Mouse (Mus musculus) CH12.LX (cell line): ENCODE measurements around the gene 1300017J02Rik. TPM values are rescaled to one million over a fixed set of nuclear protein-coding genes. Genes with fewer than 3 reads are reported as not detected.
A peak's percentile ranks its signal among the peaks of the same experiment; 100 is the strongest.

Experiments
- DNase-seq: peaks from one replicate; pipeline ENCODE4 v3.0.0-alpha.2; 2013; ENCODE audit errors: extremely low read depth
- H3K27ac ChIP-seq: 2 replicates; pipeline ENCODE4 v1.5.1; 2012; ENCODE audit warnings: low read depth, mild to moderate bottlenecking, control low read depth, moderate library complexity; ENCODE audit not compliant: insufficient read depth
- H3K27me3 ChIP-seq: replicated peaks from 2 replicates; pipeline ENCODE3; 2012; ENCODE audit warnings: inconsistent platforms
- H3K36me3 ChIP-seq, 2 experiments: replicated peaks in 1 of 2; 2 replicates each; pipeline versions ENCODE3 to v1.6.1; 2012; ENCODE audit warnings: inconsistent platforms in 1 of 2, low read length in 1 of 2, mild to moderate bottlenecking in 1 of 2, mixed read lengths in 1 of 2, moderate library complexity in 1 of 2; ENCODE audit not compliant: control insufficient read depth in 1 of 2, insufficient read depth in 1 of 2
- H3K4me1 ChIP-seq, 2 experiments: 2 replicates each; pipeline ENCODE4 v1.6.1; 2012; ENCODE audit warnings: inconsistent platforms in 1 of 2, moderate library complexity in 1 of 2; ENCODE audit not compliant: insufficient read depth in 2 of 2, control insufficient read depth in 1 of 2
- H3K4me2 ChIP-seq: 2 replicates; pipeline ENCODE4 v1.6.1; 2012; ENCODE audit warnings: low read depth, mild to moderate bottlenecking, control low read depth; ENCODE audit not compliant: poor library complexity, insufficient read depth, severe bottlenecking
- H3K4me3 ChIP-seq, 3 experiments: fragments of 150-350 bp in 1 of 3; sonication (generic) in 1 of 3; replicated peaks in 1 of 3; 2 replicates each; pipeline versions ENCODE3 to v1.5.1; 2011 to 2012; ENCODE audit warnings: low read depth in 2 of 3, low read length in 2 of 3, mild to moderate bottlenecking in 2 of 3, moderate library complexity in 2 of 3, control low read depth in 1 of 3, improper control_type of control experiment in 1 of 3, inconsistent platforms in 1 of 3, mixed read lengths in 1 of 3; ENCODE audit not compliant: poor library complexity in 1 of 3
- H3K79me2 ChIP-seq: replicated peaks from 2 replicates; pipeline ENCODE4 v1.6.1; 2012; ENCODE audit warnings: mild to moderate bottlenecking, moderate library complexity; ENCODE audit not compliant: control insufficient read depth, poor library complexity, insufficient read depth, severe bottlenecking; ENCODE audit errors: extremely low read depth
- H3K9ac ChIP-seq: 2 replicates; pipeline ENCODE4 v1.6.1; 2012; ENCODE audit warnings: low read depth, mild to moderate bottlenecking, control low read depth, moderate library complexity; ENCODE audit not compliant: insufficient read depth
- H3K9me3 ChIP-seq: replicated peaks from 2 replicates; pipeline ENCODE3; 2012; ENCODE audit warnings: low read length, inconsistent platforms, mixed read lengths
- BHLHE40 ChIP-seq: IDR thresholded peaks from 2 replicates; pipeline ENCODE4 v1.6.1; 2011; ENCODE audit warnings: mild to moderate bottlenecking, low read depth, low read length, improper control_type of control experiment
- CHD1 ChIP-seq: IDR thresholded peaks from 2 replicates; pipeline ENCODE4 v1.6.1; 2012; ENCODE audit warnings: low read depth, low read length, improper control_type of control experiment, inconsistent platforms
- CHD2 ChIP-seq: IDR thresholded peaks from 2 replicates; pipeline ENCODE4 v1.6.1; 2011; ENCODE audit warnings: low read length, improper control_type of control experiment
- CTCF ChIP-seq, 2 experiments: IDR thresholded peaks in 1 of 2; conservative IDR thresholded peaks in 1 of 2; 2 replicates each; pipeline ENCODE4 v1.5.1; 2011 to 2012; ENCODE audit warnings: low read depth in 2 of 2, low read length in 2 of 2, improper control_type of control experiment in 1 of 2, inconsistent platforms in 1 of 2, mild to moderate bottlenecking in 1 of 2, moderate library complexity in 1 of 2
- E2F4 ChIP-seq: IDR thresholded peaks from 2 replicates; pipeline ENCODE4 v1.6.1; 2011; ENCODE audit warnings: low read depth, low read length, improper control_type of control experiment; ENCODE audit not compliant: insufficient replicate concordance
- ELF1 ChIP-seq: IDR thresholded peaks from 2 replicates; pipeline ENCODE4 v1.6.1; 2014; ENCODE audit warnings: low read depth, mild to moderate bottlenecking, inconsistent platforms, low read length, improper control_type of control experiment
- EP300 ChIP-seq: IDR thresholded peaks from 2 replicates; pipeline ENCODE4 v1.6.1; 2011; ENCODE audit warnings: low read length, improper control_type of control experiment
- ETS1 ChIP-seq: conservative IDR thresholded peaks from 2 replicates; pipeline ENCODE4 v1.6.1; 2012; ENCODE audit warnings: low read depth, mild to moderate bottlenecking, inconsistent platforms, low read length, improper control_type of control experiment, moderate library complexity
- GABPA ChIP-seq: IDR thresholded peaks from 2 replicates; pipeline ENCODE4 v1.6.1; 2012; ENCODE audit warnings: low read depth, low read length, improper control_type of control experiment, inconsistent platforms; ENCODE audit not compliant: insufficient replicate concordance
- HCFC1 ChIP-seq: IDR thresholded peaks from 2 replicates; pipeline ENCODE4 v1.6.1; 2012; ENCODE audit warnings: low read depth, mild to moderate bottlenecking, inconsistent platforms, low read length, improper control_type of control experiment
- IRF4 ChIP-seq: IDR thresholded peaks from 2 replicates; pipeline ENCODE4 v1.6.1; 2014; ENCODE audit warnings: low read depth, mild to moderate bottlenecking, inconsistent platforms, low read length, improper control_type of control experiment
- JUN ChIP-seq: IDR thresholded peaks from 2 replicates; pipeline ENCODE4 v1.6.1; 2011; ENCODE audit warnings: low read depth, mild to moderate bottlenecking, low read length, improper control_type of control experiment, moderate library complexity; ENCODE audit not compliant: insufficient read depth
- JUND ChIP-seq: conservative IDR thresholded peaks from 2 replicates; pipeline ENCODE4 v1.6.1; 2011; ENCODE audit warnings: low read depth, low read length, improper control_type of control experiment
- KAT2A ChIP-seq: IDR thresholded peaks from 2 replicates; pipeline ENCODE4 v1.6.1; 2012; ENCODE audit warnings: low read length, improper control_type of control experiment, inconsistent platforms; ENCODE audit not compliant: insufficient replicate concordance
- MAFK ChIP-seq: IDR thresholded peaks from 2 replicates; pipeline ENCODE4 v1.6.1; 2011; ENCODE audit warnings: low read length, improper control_type of control experiment; ENCODE audit not compliant: insufficient replicate concordance
- MAX ChIP-seq: IDR thresholded peaks from 2 replicates; pipeline ENCODE4 v1.6.1; 2011; ENCODE audit warnings: low read length, improper control_type of control experiment
- MAZ ChIP-seq: IDR thresholded peaks from 2 replicates; pipeline ENCODE4 v1.6.1; 2012; ENCODE audit warnings: low read depth, mild to moderate bottlenecking, inconsistent platforms, low read length, improper control_type of control experiment, moderate library complexity
- MEF2A ChIP-seq: IDR thresholded peaks from 2 replicates; pipeline ENCODE4 v1.6.1; 2014; ENCODE audit warnings: low read depth, mild to moderate bottlenecking, inconsistent platforms, low read length, improper control_type of control experiment, borderline replicate concordance
- MXI1 ChIP-seq: IDR thresholded peaks from 2 replicates; pipeline ENCODE4 v1.6.1; 2011; ENCODE audit warnings: mild to moderate bottlenecking, low read depth, low read length, improper control_type of control experiment
- MYC ChIP-seq: IDR thresholded peaks from 2 replicates; pipeline ENCODE4 v1.6.1; 2011; ENCODE audit warnings: low read depth, mild to moderate bottlenecking, improper control_type of control experiment, low read length
- NELFE ChIP-seq: IDR thresholded peaks from 2 replicates; pipeline ENCODE4 v1.6.1; 2011; ENCODE audit warnings: low read depth, low read length, improper control_type of control experiment
- NRF1 ChIP-seq: IDR thresholded peaks from 2 replicates; pipeline ENCODE4 v1.6.1; 2014; ENCODE audit warnings: low read depth, mild to moderate bottlenecking, inconsistent platforms, low read length, improper control_type of control experiment, moderate library complexity
- PAX5 ChIP-seq: IDR thresholded peaks from 2 replicates; pipeline ENCODE4 v1.6.1; 2012; ENCODE audit warnings: low read length, inconsistent platforms, mixed read lengths
- POLR2A ChIP-seq: IDR thresholded peaks from 2 replicates; pipeline ENCODE4 v1.6.1; 2011; ENCODE audit warnings: low read depth, mild to moderate bottlenecking, improper control_type of control experiment, low read length
- POLR2AphosphoS2 ChIP-seq: IDR thresholded peaks from 2 replicates; pipeline ENCODE4 v1.6.1; 2011; ENCODE audit warnings: low read depth, low read length, improper control_type of control experiment
- RAD21 ChIP-seq: IDR thresholded peaks from 2 replicates; pipeline ENCODE4 v1.6.1; 2011; ENCODE audit warnings: low read depth, mild to moderate bottlenecking, low read length, improper control_type of control experiment, moderate library complexity
- RCOR1 ChIP-seq: conservative IDR thresholded peaks from 2 replicates; pipeline ENCODE4 v1.6.1; 2012; ENCODE audit warnings: low read depth, mild to moderate bottlenecking, inconsistent platforms, low read length, improper control_type of control experiment
- SIN3A ChIP-seq: IDR thresholded peaks from 2 replicates; pipeline ENCODE4 v1.6.1; 2012; ENCODE audit warnings: low read length, improper control_type of control experiment, inconsistent platforms
- SMC3 ChIP-seq: IDR thresholded peaks from 2 replicates; pipeline ENCODE4 v1.6.1; 2011; ENCODE audit warnings: low read depth, low read length, improper control_type of control experiment
- TBP ChIP-seq: conservative IDR thresholded peaks from 2 replicates; pipeline ENCODE4 v1.6.1; 2011; ENCODE audit warnings: low read depth, low read length, improper control_type of control experiment
- TCF12 ChIP-seq: IDR thresholded peaks from 2 replicates; pipeline ENCODE4 v1.6.1; 2014; ENCODE audit warnings: low read depth, mild to moderate bottlenecking, inconsistent platforms, low read length, improper control_type of control experiment
- UBTF ChIP-seq: IDR thresholded peaks from 2 replicates; pipeline ENCODE4 v1.6.1; 2012; ENCODE audit warnings: low read depth, mild to moderate bottlenecking, inconsistent platforms, low read length, improper control_type of control experiment, moderate library complexity
- USF1 ChIP-seq: IDR thresholded peaks from 2 replicates; pipeline ENCODE4 v1.6.1; 2014; ENCODE audit warnings: low read depth, mild to moderate bottlenecking, inconsistent platforms, low read length, improper control_type of control experiment
- USF2 ChIP-seq: conservative IDR thresholded peaks from 2 replicates; pipeline ENCODE4 v1.6.1; 2011; ENCODE audit warnings: low read depth, low read length, improper control_type of control experiment
- ZC3H11A ChIP-seq: IDR thresholded peaks from 2 replicates; pipeline ENCODE4 v1.6.1; 2012; ENCODE audit warnings: low read depth, mild to moderate bottlenecking, inconsistent platforms, low read length, improper control_type of control experiment
- ZKSCAN1 ChIP-seq: IDR thresholded peaks from 2 replicates; pipeline ENCODE4 v1.6.1; 2012; ENCODE audit warnings: low read depth, inconsistent platforms, low read length, improper control_type of control experiment, borderline replicate concordance
- ZMIZ1 ChIP-seq: IDR thresholded peaks from 2 replicates; pipeline ENCODE4 v1.6.1; 2012; ENCODE audit warnings: low read depth, mild to moderate bottlenecking, inconsistent platforms, low read length, improper control_type of control experiment
- ZNF384 ChIP-seq: IDR thresholded peaks from 2 replicates; pipeline ENCODE4 v1.6.1; 2012; ENCODE audit warnings: low read depth, low read length, improper control_type of control experiment, inconsistent platforms
- dilution Hi-C: fragments of 300-500 bp; cut with MboI; formaldehyde crosslinking; loops from 2 replicates; pipeline ENCODE4 v1.14.3; 2020; ENCODE audit warnings: low sequenced_read_pairs; ENCODE audit not compliant: extremely low pct_unique_long_range_greater_than_20kb, extremely low pct_ligation_motif_present
- in situ Hi-C: fragments of 300-500 bp; cut with MboI; formaldehyde crosslinking; loops from 3 replicates; pipeline ENCODE4 v1.14.3; 2019; ENCODE audit warnings: low sequenced_read_pairs, low pct_ligation_motif_present, low pct_unique_long_range_greater_than_20kb, mixed read lengths
- polyA plus RNA-seq: library from polyadenylated mRNA; unstranded; fragments of >175 nt; gene quantifications from 2 replicates; pipeline ENCODE4 v1.2.1, GENCODE M21; 2012; ENCODE audit warnings: low read depth; ENCODE audit not compliant: insufficient read length
- total RNA-seq, 2 experiments: library from RNA; depleted of rRNA; stranded (reverse); fragments of 300-350 nt in 1 of 2; fragments of >200 nt in 1 of 2; gene quantifications; 2 replicates each; pipeline ENCODE4 v1.2.3; 2012 to 2014

The 1300017J02Rik gene
- total RNA-seq (2012; rRNA removed): 0.80 and 0.81 TPM in 2 replicates
- total RNA-seq (2014; rRNA removed): 0.57 TPM in 1 of 2 replicates, not detected in the other
- polyA plus RNA-seq: 0.46 and 0.59 TPM in 2 replicates

GRCm38 (mm10) chr9:103304927-103305326, at the start of gene 1300017J02Rik, which contains the start of gene Topbp1:
Gene 1300017J02Rik (minus strand): TSS chr9:103305082.
Gene Topbp1 (plus strand): TSS chr9:103305215.
- no peaks in the 10 kb centered on the region for H3K27me3 ChIP-seq
- H3K4me2 ChIP-seq: peak within 1 kb of the TSS; percentile 57
- peaks cover 33% of the 10 kb centered on the region for H3K79me2 ChIP-seq
- peaks cover 10 to 53% of the 10 kb centered on the region in 2 experiments for H3K36me3 ChIP-seq
- TF ChIP-seq E2F4 (peak; percentile 96), USF1 (no peak), BHLHE40 (0 out of 2 replicates have a peak, but pooled peaks have one; percentile 66), GABPA (no peak), KAT2A (peak; percentile 80; the same call in 1 of the 2 replicates), POLR2AphosphoS2 (peak; percentile 89; the same call in 1 of the 2 replicates), MAX (no peak; the same call in 1 of the 2 replicates), CTCF (conservative IDR thresholded peaks at IDR 0.05 in 1 of 2, IDR thresholded peaks at IDR 0.05 in 1 of 2; ENCODE audit: low read depth in 2 of 2, low read length in 2 of 2) (no peak), MXI1 (no peak; the same call in 1 of the 2 replicates), USF2 (no peak), PAX5 (no peak), CHD2 (no peak), ZC3H11A (no peak), SMC3 (no peak), MAZ (no peak), ZNF384 (no peak), ZKSCAN1 (no peak), EP300 (no peak), CHD1 (no peak), ELF1 (peak; percentile 98), MYC (no peak), JUN (no peak), ZMIZ1 (peak; percentile 89), MAFK (no peak), IRF4 (peak; percentile 63; the same call in 1 of the 2 replicates), UBTF (no peak), SIN3A (peak; percentile 45), JUND (no peak), ETS1 (no peak), TCF12 (peak; percentile 92), NELFE (peak; percentile 99), MEF2A (no peak), NRF1 (0 out of 2 replicates have a peak, but pooled peaks have one; percentile 32), HCFC1 (peak; percentile 84), RAD21 (no peak), POLR2A (peak; percentile 99), TBP (peak; percentile 68; the same call in 1 of the 2 replicates), RCOR1 (no peak)
- H3K4me3 ChIP-seq: peak within 1 kb of the TSS; percentile 55 to 80 (median 73)
- peak within 1 kb of the TSS; percentile 73 for H3K9ac ChIP-seq
- in situ Hi-C loops (loop anchor here (5.0 kb wide), 1 partner anchor 83 kb away; no protein-coding TSS in a partner anchor), dilution Hi-C loops (no loop called here)
- H3K4me1 ChIP-seq: peaks cover 0 to 26% of the 10 kb centered on the region in 2 experiments; a peak in 2 of 4 replicates
- peak within 1 kb of the TSS; percentile 66 for H3K27ac ChIP-seq
- peak; percentile 94 for DNase-seq
- H3K9me3 ChIP-seq: no peaks in the 10 kb centered on the region
